Mouse (Mus musculus): Measurements from ENCODE around the gene Six1.
"Not testable (repeated sequence)": the region's sequence is repeated elsewhere in the genome, so short reads cannot be mapped to it uniquely, and the experiment has no call there.

The Six1 gene

GRCm38 (mm10) chr12:73053668-73054241 is at the start of gene Six1:
Gene Six1, minus strand, starts transcription at chr12:73053887.
- DNase-seq (ENCODE audit: low read depth, low spot score) = no peak

GRCm38 (mm10) chr12:73098593-73098992 is 44.9 kb upstream of the Six1 start:
- no peak for DNase-seq (ENCODE audit: low read depth, low spot score)

GRCm38 (mm10) chr12:73096177-73096576 is 42.5 kb upstream of the Six1 start:
- not testable (repeated sequence) for DNase-seq (ENCODE audit: low read depth, low spot score)

GRCm38 (mm10) chr12:73094605-73095004 is 40.9 kb upstream of the Six1 start:
- no peak for DNase-seq (ENCODE audit: low read depth, low spot score)

- no peak for DNase-seq (ENCODE audit: low read depth, low spot score)
Measured at GRCm38 (mm10) chr12:73094189-73094588, 40.5 kb upstream of the Six1 start.

GRCm38 (mm10) chr12:73090672-73091335 is 37.1 kb upstream of the Six1 start:
- DNase-seq (ENCODE audit: low read depth, low spot score) = no peak

- DNase-seq (ENCODE audit: low read depth, low spot score) = no peak
Measured at GRCm38 (mm10) chr12:73088911-73089310, 35.2 kb upstream of the Six1 start.

GRCm38 (mm10) chr12:73088500-73088899 is 34.8 kb upstream of the Six1 start:
- no peak for DNase-seq (ENCODE audit: low read depth, low spot score)

GRCm38 (mm10) chr12:73087086-73087485 is 33.4 kb upstream of the Six1 start:
- DNase-seq (ENCODE audit: low read depth, low spot score) = no peak

- DNase-seq (ENCODE audit: low read depth, low spot score) = no peak
Measured at GRCm38 (mm10) chr12:73085739-73086630, 32.3 kb upstream of the Six1 start.

GRCm38 (mm10) chr12:73083773-73084172 is 30.1 kb upstream of the Six1 start:
- DNase-seq (ENCODE audit: low read depth, low spot score) = no peak

- not testable (repeated sequence) for DNase-seq (ENCODE audit: low read depth, low spot score)
Measured at GRCm38 (mm10) chr12:73081828-73082227, 28.1 kb upstream of the Six1 start.

- no peak for DNase-seq (ENCODE audit: low read depth, low spot score)
Measured at GRCm38 (mm10) chr12:73060805-73061410, 7.2 kb upstream of the Six1 start.

- DNase-seq (ENCODE audit: low read depth, low spot score) = no peak
Measured at GRCm38 (mm10) chr12:73057492-73057891, 3.8 kb upstream of the Six1 start.

- no peak for DNase-seq (ENCODE audit: low read depth, low spot score)
Measured at GRCm38 (mm10) chr12:73055451-73055850, 1.8 kb upstream of the Six1 start.

GRCm38 (mm10) chr12:73054576-73055185 is 994 bp upstream of the Six1 start:
- DNase-seq (ENCODE audit: low read depth, low spot score) = no peak

GRCm38 (mm10) chr12:73052651-73053591 is 766 bp downstream of the Six1 start:
- no peak for DNase-seq (ENCODE audit: low read depth, low spot score)

- no peak for DNase-seq (ENCODE audit: low read depth, low spot score)
Measured at GRCm38 (mm10) chr12:73052036-73052650, 1.5 kb downstream of the Six1 start.

GRCm38 (mm10) chr12:73050811-73051580 is 2.7 kb downstream of the Six1 start:
- no peak for DNase-seq (ENCODE audit: low read depth, low spot score)
